Mouse (Mus musculus): Measurements from ENCODE around the gene Cnksr1. TPM values are rescaled to one million over a fixed set of nuclear protein-coding genes. Genes with fewer than 3 reads are reported as not detected.

Cnksr1 gene
- total RNA-seq (2012; rRNA removed), result 1.7 and 2.7 TPM in 2 replicates

- DNase-seq (ENCODE audit: low read depth, low spot score), result no peak
- Histone ChIP-seq H3K4me1 (ENCODE audit: control insufficient read depth in 2 of 2, insufficient read depth in 2 of 2, low read length in 2 of 2, poor library complexity in 1 of 2) (peaks cover 2 to 9% of the 10 kb centered on the region in 2 experiments; a peak in 1 of 4 replicates), H3K9me3 (ENCODE audit: control insufficient read depth, insufficient read depth, low read depth, low read length) (no peaks in the 10 kb centered on the region), H3K36me3 (ENCODE audit: control insufficient read depth, insufficient read depth, low read length, poor library complexity, severe bottlenecking) (peaks cover under 1% of the 10 kb centered on the region; the same call in 1 of the 2 replicates), H3K27ac (ENCODE audit: insufficient read depth, low read depth, low read length, poor library complexity, severe bottlenecking) (no peak within 1 kb of the TSS), H3K4me3 (ENCODE audit: insufficient read depth in 1 of 2, low read depth in 1 of 2, low read length in 2 of 2, poor library complexity in 1 of 2, severe bottlenecking in 1 of 2) (peak within 1 kb of the TSS; percentile 56 to 65), H3K9ac (ENCODE audit: insufficient read depth, low read depth, low read length, poor library complexity, severe bottlenecking) (0 out of 2 replicates have a peak within 1 kb of the TSS, but pooled peaks have one; percentile 29)
- in situ Hi-C loops (cut with MboI; ENCODE audit: low sequenced_read_pairs in 2 of 2, unreplicated experiment in 2 of 2), result no loop called here
- no peak for TF ChIP-seq ZNF384 (IDR thresholded peaks at IDR 0.05; ENCODE audit: low read depth, low read length)
- TF ChIP-seq MAFK (IDR thresholded peaks at IDR 0.05; ENCODE audit: insufficient read depth, low read depth, low read length), result no peak
- TF ChIP-seq CHD2 (IDR thresholded peaks at IDR 0.05; ENCODE audit: low read depth, low read length), result no peak
- no peak for TF ChIP-seq HCFC1 (IDR thresholded peaks at IDR 0.05; ENCODE audit: borderline replicate concordance, insufficient read depth, low read length)
- no peak for TF ChIP-seq ZC3H11A (IDR thresholded peaks at IDR 0.05; ENCODE audit: borderline replicate concordance, low read depth, low read length)
Observed at GRCm38 (mm10) chr4:134238279-134238651, at the start of gene Cnksr1. Gene Cnksr1 (minus strand): TSS chr4:134238399.

GRCm38 (mm10) chr4:134287575-134288025, 49.4 kb upstream of the Cnksr1 start, which contains the start of gene Pdik1l:
Gene Pdik1l (minus strand): TSS chr4:134287895.
- peak within 1 kb of the TSS; percentile 97 for H3K9ac ChIP-seq (ENCODE audit: insufficient read depth, low read depth, low read length, poor library complexity, severe bottlenecking)
- in situ Hi-C loops (cut with MboI; ENCODE audit: low sequenced_read_pairs in 2 of 2, unreplicated experiment in 2 of 2), result no loop called here
- peak within 1 kb of the TSS; percentile 92 for H3K27ac ChIP-seq (ENCODE audit: insufficient read depth, low read depth, low read length, poor library complexity, severe bottlenecking)
- peak; percentile 86 for DNase-seq (ENCODE audit: low read depth, low spot score)
- H3K4me3 ChIP-seq (ENCODE audit: insufficient read depth in 1 of 2, low read depth in 1 of 2, low read length in 2 of 2, poor library complexity in 1 of 2, severe bottlenecking in 1 of 2), result peak within 1 kb of the TSS; percentile 89 to 93
- no peaks in the 10 kb centered on the region for H3K9me3 ChIP-seq (ENCODE audit: control insufficient read depth, insufficient read depth, low read depth, low read length)
- H3K4me1 ChIP-seq (ENCODE audit: control insufficient read depth in 2 of 2, insufficient read depth in 2 of 2, low read length in 2 of 2, poor library complexity in 1 of 2), result peaks cover 0 to 4% of the 10 kb centered on the region in 2 experiments; a peak in 1 of 4 replicates
- no peak for TF ChIP-seq MAFK (IDR thresholded peaks at IDR 0.05; ENCODE audit: insufficient read depth, low read depth, low read length)
- TF ChIP-seq HCFC1 (IDR thresholded peaks at IDR 0.05; ENCODE audit: borderline replicate concordance, insufficient read depth, low read length), result peak; percentile 56; the same call in 1 of the 2 replicates
- TF ChIP-seq ZC3H11A (IDR thresholded peaks at IDR 0.05; ENCODE audit: borderline replicate concordance, low read depth, low read length), result no peak
- TF ChIP-seq CHD2 (IDR thresholded peaks at IDR 0.05; ENCODE audit: low read depth, low read length), result no peak
- H3K36me3 ChIP-seq (ENCODE audit: control insufficient read depth, insufficient read depth, low read length, poor library complexity, severe bottlenecking), result peaks cover 7% of the 10 kb centered on the region; the same call in 1 of the 2 replicates

DNA sequence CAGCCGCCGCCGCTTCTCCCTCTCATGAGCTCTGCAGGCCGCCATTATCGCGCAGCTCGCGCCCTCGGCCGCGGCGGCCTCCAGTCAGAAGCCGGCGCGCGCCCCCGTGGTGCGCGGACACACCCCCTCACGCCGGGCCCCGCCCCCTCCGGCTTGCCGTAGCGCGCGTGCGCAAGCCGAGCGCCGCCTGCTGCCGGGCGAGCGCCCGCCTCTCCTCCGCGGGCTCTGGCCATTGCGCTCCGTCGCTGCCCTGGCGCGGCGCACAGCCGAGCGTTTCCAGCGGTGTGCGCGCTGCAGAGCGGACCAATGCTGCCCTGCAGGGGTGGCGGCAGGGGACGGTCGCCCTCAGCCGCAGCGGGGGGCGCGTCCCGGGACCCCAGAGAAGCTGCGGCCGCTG, 49.0 kb upstream of the Cnksr1 start:
- H3K36me3 ChIP-seq (ENCODE audit: control insufficient read depth, insufficient read depth, low read length, poor library complexity, severe bottlenecking), result peaks cover 7% of the 10 kb centered on the region; the same call in 1 of the 2 replicates
- H3K4me3 ChIP-seq (ENCODE audit: insufficient read depth in 1 of 2, low read depth in 1 of 2, low read length in 2 of 2, poor library complexity in 1 of 2, severe bottlenecking in 1 of 2), result peak overlapping the region; percentile 89 to 93
- peaks cover 0 to 4% of the 10 kb centered on the region in 2 experiments; a peak in 1 of 4 replicates for H3K4me1 ChIP-seq (ENCODE audit: control insufficient read depth in 2 of 2, insufficient read depth in 2 of 2, low read length in 2 of 2, poor library complexity in 1 of 2)
- peak; percentile 74 for DNase-seq (ENCODE audit: low read depth, low spot score)
- H3K9ac ChIP-seq (ENCODE audit: insufficient read depth, low read depth, low read length, poor library complexity, severe bottlenecking), result peak overlapping the region; percentile 97
- H3K27ac ChIP-seq (ENCODE audit: insufficient read depth, low read depth, low read length, poor library complexity, severe bottlenecking), result peak overlapping the region; percentile 92
- TF ChIP-seq CHD2 (IDR thresholded peaks at IDR 0.05; ENCODE audit: low read depth, low read length) (no peak), HCFC1 (IDR thresholded peaks at IDR 0.05; ENCODE audit: borderline replicate concordance, insufficient read depth, low read length) (no peak), MAFK (IDR thresholded peaks at IDR 0.05; ENCODE audit: insufficient read depth, low read depth, low read length) (no peak), ZNF384 (IDR thresholded peaks at IDR 0.05; ENCODE audit: low read depth, low read length) (no peak), ZC3H11A (IDR thresholded peaks at IDR 0.05; ENCODE audit: borderline replicate concordance, low read depth, low read length) (no peak)
- in situ Hi-C loops (cut with MboI; ENCODE audit: low sequenced_read_pairs in 2 of 2, unreplicated experiment in 2 of 2), result no loop called here
- H3K9me3 ChIP-seq (ENCODE audit: control insufficient read depth, insufficient read depth, low read depth, low read length), result no peaks in the 10 kb centered on the region

DNA sequence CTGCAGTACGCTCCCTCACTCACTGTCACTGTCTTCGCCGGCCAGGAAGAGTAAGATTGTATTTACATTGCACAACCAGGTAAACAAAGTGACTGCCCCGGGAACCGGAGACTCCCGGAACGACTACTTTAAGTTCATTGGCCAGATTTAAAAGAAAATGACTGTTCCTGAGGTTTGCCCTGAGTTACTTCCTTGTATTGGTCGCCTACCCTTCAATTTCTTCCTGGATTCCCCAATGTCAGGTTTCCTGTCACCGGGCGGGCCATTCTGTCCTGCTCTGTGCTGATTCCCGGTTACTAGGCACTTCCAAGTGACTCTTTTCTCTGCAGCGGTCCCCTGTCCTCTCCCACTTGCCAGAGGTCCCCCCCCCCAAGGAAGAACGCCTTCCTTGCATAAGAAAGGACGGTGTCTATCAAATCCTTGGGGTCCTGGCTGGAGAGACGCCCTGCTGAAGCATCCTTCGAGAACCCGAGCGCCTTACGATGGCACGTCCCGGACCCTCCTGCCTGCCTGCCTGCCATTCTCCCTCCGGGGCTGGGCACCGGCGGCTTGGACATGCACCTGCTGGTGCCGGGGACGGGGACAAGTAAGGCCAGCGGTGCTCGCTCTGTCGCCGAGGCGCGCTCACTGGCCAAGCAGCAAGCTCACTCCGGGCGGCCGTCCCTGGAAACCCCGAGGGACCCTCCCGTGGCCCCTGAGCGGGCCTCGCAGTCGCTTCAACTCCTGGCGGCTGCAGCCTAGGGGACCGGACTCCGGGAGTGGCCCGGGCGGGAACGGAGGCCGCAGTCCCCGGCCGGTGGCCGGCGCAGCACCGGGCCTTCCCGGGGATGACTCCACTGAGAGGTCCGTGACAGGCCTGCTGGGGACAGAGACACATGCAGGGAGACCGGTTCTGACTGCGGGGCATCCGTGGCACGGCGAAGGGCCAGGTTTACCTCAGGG, 48.3 kb upstream of the Cnksr1 start:
- in situ Hi-C loops (cut with MboI; ENCODE audit: low sequenced_read_pairs in 2 of 2, unreplicated experiment in 2 of 2), result no loop called here
- Histone ChIP-seq H3K4me1 (ENCODE audit: control insufficient read depth in 2 of 2, insufficient read depth in 2 of 2, low read length in 2 of 2, poor library complexity in 1 of 2) (peaks cover 0 to 4% of the 10 kb centered on the region in 2 experiments; a peak in 1 of 4 replicates), H3K4me3 (ENCODE audit: insufficient read depth in 1 of 2, low read depth in 1 of 2, low read length in 2 of 2, poor library complexity in 1 of 2, severe bottlenecking in 1 of 2) (peak overlapping the region; percentile 88 to 92), H3K27ac (ENCODE audit: insufficient read depth, low read depth, low read length, poor library complexity, severe bottlenecking) (peak overlapping the region; percentile 42; the same call in 1 of the 2 replicates), H3K9me3 (ENCODE audit: control insufficient read depth, insufficient read depth, low read depth, low read length) (no peaks in the 10 kb centered on the region), H3K9ac (ENCODE audit: insufficient read depth, low read depth, low read length, poor library complexity, severe bottlenecking) (peak overlapping the region; percentile 93), H3K36me3 (ENCODE audit: control insufficient read depth, insufficient read depth, low read length, poor library complexity, severe bottlenecking) (peaks cover 11% of the 10 kb centered on the region)
- DNase-seq (ENCODE audit: low read depth, low spot score), result no peak
- TF ChIP-seq MAFK (IDR thresholded peaks at IDR 0.05; ENCODE audit: insufficient read depth, low read depth, low read length) (no peak), HCFC1 (IDR thresholded peaks at IDR 0.05; ENCODE audit: borderline replicate concordance, insufficient read depth, low read length) (no peak), ZNF384 (IDR thresholded peaks at IDR 0.05; ENCODE audit: low read depth, low read length) (no peak), CHD2 (IDR thresholded peaks at IDR 0.05; ENCODE audit: low read depth, low read length) (no peak), ZC3H11A (IDR thresholded peaks at IDR 0.05; ENCODE audit: borderline replicate concordance, low read depth, low read length) (no peak)

All from ES-E14 (cell line).